Mouse (Mus musculus): Measurements from ENCODE around the gene Ncor2. TPM values are rescaled to one million over a fixed set of nuclear protein-coding genes. Genes with fewer than 3 reads are reported as not detected.

The Ncor2 gene
- polyA plus RNA-seq, 1 experiment = 75.8 TPM

GRCm38 (mm10) chr5:125157375-125158033 is 21.5 kb downstream of the Ncor2 start:
- no peak overlapping the region for H3K27ac ChIP-seq (ENCODE audit: control insufficient read depth, insufficient read depth, low read length)
- H3K4me1 ChIP-seq (replicated peaks; ENCODE audit: control insufficient read depth, insufficient read depth, low read length) = peaks cover 66% of the 10 kb centered on the region

GRCm38 (mm10) chr5:125156418-125157205 is 22.4 kb downstream of the Ncor2 start:
- Histone ChIP-seq H3K4me1 (replicated peaks; ENCODE audit: control insufficient read depth, insufficient read depth, low read length) (peaks cover 71% of the 10 kb centered on the region), H3K27me3 (ENCODE audit: control insufficient read depth, insufficient read depth, low read length) (no peaks in the 10 kb centered on the region), H3K36me3 (ENCODE audit: control insufficient read depth, insufficient read depth, low read length) (no peaks in the 10 kb centered on the region), H3K4me3 (ENCODE audit: control insufficient read depth, insufficient read depth, low read length) (no peak overlapping the region), H3K27ac (ENCODE audit: control insufficient read depth, insufficient read depth, low read length) (no peak overlapping the region)
- WGBS = 85% methylated on average over 22 of the region's 22 CpGs
- no peak for TF ChIP-seq CTCF (IDR thresholded peaks at IDR 0.05; ENCODE audit: borderline replicate concordance, control insufficient read depth, extremely low read depth, insufficient read depth, low read length, poor library complexity)
- no peak for TF ChIP-seq POLR2A (IDR thresholded peaks at IDR 0.05; ENCODE audit: control insufficient read depth, extremely low read depth, insufficient read depth, low read length, poor library complexity)
- DNase-seq = no peak

More at GRCm38 (mm10) chr5:125157375-125158033, 21.5 kb downstream of the Ncor2 start:
- Histone ChIP-seq H3K36me3 (ENCODE audit: control insufficient read depth, insufficient read depth, low read length) (no peaks in the 10 kb centered on the region), H3K27me3 (ENCODE audit: control insufficient read depth, insufficient read depth, low read length) (no peaks in the 10 kb centered on the region), H3K4me3 (ENCODE audit: control insufficient read depth, insufficient read depth, low read length) (no peak overlapping the region)
- TF ChIP-seq CTCF (IDR thresholded peaks at IDR 0.05; ENCODE audit: borderline replicate concordance, control insufficient read depth, extremely low read depth, insufficient read depth, low read length, poor library complexity) (no peak), POLR2A (IDR thresholded peaks at IDR 0.05; ENCODE audit: control insufficient read depth, extremely low read depth, insufficient read depth, low read length, poor library complexity) (no peak)
- no peak for DNase-seq
- whole genome bisulfite sequencing = 86% methylated on average over 8 of the region's 8 CpGs

GRCm38 (mm10) chr5:125155451-125155850 is 23.6 kb downstream of the Ncor2 start:
- no peak for TF ChIP-seq POLR2A (IDR thresholded peaks at IDR 0.05; ENCODE audit: control insufficient read depth, extremely low read depth, insufficient read depth, low read length, poor library complexity)
- no peak for TF ChIP-seq CTCF (IDR thresholded peaks at IDR 0.05; ENCODE audit: borderline replicate concordance, control insufficient read depth, extremely low read depth, insufficient read depth, low read length, poor library complexity)
- no peaks in the 10 kb centered on the region for H3K27me3 ChIP-seq (ENCODE audit: control insufficient read depth, insufficient read depth, low read length)
- no peak for DNase-seq
- 95% methylated on average over 4 of the region's 4 CpGs for WGBS
- no peak overlapping the region for H3K27ac ChIP-seq (ENCODE audit: control insufficient read depth, insufficient read depth, low read length)
- no peaks in the 10 kb centered on the region for H3K36me3 ChIP-seq (ENCODE audit: control insufficient read depth, insufficient read depth, low read length)
- H3K4me3 ChIP-seq (ENCODE audit: control insufficient read depth, insufficient read depth, low read length) = no peak overlapping the region
- H3K4me1 ChIP-seq (replicated peaks; ENCODE audit: control insufficient read depth, insufficient read depth, low read length) = peaks cover 71% of the 10 kb centered on the region

GRCm38 (mm10) chr5:125154989-125155388 is 24.0 kb downstream of the Ncor2 start:
- TF ChIP-seq CTCF (IDR thresholded peaks at IDR 0.05; ENCODE audit: borderline replicate concordance, control insufficient read depth, extremely low read depth, insufficient read depth, low read length, poor library complexity) = no peak; the same call in 1 of the 2 replicates
- no peak for TF ChIP-seq POLR2A (IDR thresholded peaks at IDR 0.05; ENCODE audit: control insufficient read depth, extremely low read depth, insufficient read depth, low read length, poor library complexity)
- Histone ChIP-seq H3K27me3 (ENCODE audit: control insufficient read depth, insufficient read depth, low read length) (no peaks in the 10 kb centered on the region), H3K27ac (ENCODE audit: control insufficient read depth, insufficient read depth, low read length) (no peak overlapping the region), H3K4me1 (replicated peaks; ENCODE audit: control insufficient read depth, insufficient read depth, low read length) (peaks cover 70% of the 10 kb centered on the region), H3K36me3 (ENCODE audit: control insufficient read depth, insufficient read depth, low read length) (no peaks in the 10 kb centered on the region), H3K4me3 (ENCODE audit: control insufficient read depth, insufficient read depth, low read length) (no peak overlapping the region)
- WGBS = 93% methylated on average over 5 of the region's 5 CpGs
- no peak for DNase-seq

DNA sequence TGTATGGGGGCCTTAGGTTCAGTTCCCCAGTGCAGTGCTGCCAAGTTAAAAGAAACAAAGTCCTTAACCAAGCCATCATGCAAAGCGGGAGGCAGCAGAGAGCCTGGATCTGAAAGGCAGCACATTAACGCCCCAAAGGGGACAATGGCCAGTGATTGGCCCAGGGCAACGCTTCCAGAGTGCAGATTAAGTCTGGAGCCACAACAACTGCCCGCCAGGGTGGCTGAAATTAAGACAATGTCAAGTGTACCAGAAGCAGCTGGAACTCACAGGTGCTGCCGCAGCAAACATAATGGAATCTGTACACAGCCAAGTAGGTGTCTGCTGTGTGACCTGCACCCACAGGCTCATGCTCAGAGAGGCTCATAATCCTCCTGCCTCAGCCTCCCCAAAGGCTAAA is 24.8 kb downstream of the Ncor2 start:
- DNase-seq = no peak
- H3K4me1 ChIP-seq (replicated peaks; ENCODE audit: control insufficient read depth, insufficient read depth, low read length) = peaks cover 62% of the 10 kb centered on the region
- no peaks in the 10 kb centered on the region for H3K36me3 ChIP-seq (ENCODE audit: control insufficient read depth, insufficient read depth, low read length)
- TF ChIP-seq POLR2A (IDR thresholded peaks at IDR 0.05; ENCODE audit: control insufficient read depth, extremely low read depth, insufficient read depth, low read length, poor library complexity) (no peak), CTCF (IDR thresholded peaks at IDR 0.05; ENCODE audit: borderline replicate concordance, control insufficient read depth, extremely low read depth, insufficient read depth, low read length, poor library complexity) (no peak)
- H3K4me3 ChIP-seq (ENCODE audit: control insufficient read depth, insufficient read depth, low read length) = no peak overlapping the region
- H3K27me3 ChIP-seq (ENCODE audit: control insufficient read depth, insufficient read depth, low read length) = no peaks in the 10 kb centered on the region
- 97% methylated on average over 5 of the region's 5 CpGs for WGBS
- H3K27ac ChIP-seq (ENCODE audit: control insufficient read depth, insufficient read depth, low read length) = no peak overlapping the region

GRCm38 (mm10) chr5:125153201-125153816 is 25.7 kb downstream of the Ncor2 start:
- TF ChIP-seq CTCF (IDR thresholded peaks at IDR 0.05; ENCODE audit: borderline replicate concordance, control insufficient read depth, extremely low read depth, insufficient read depth, low read length, poor library complexity) = no peak
- no peak for TF ChIP-seq POLR2A (IDR thresholded peaks at IDR 0.05; ENCODE audit: control insufficient read depth, extremely low read depth, insufficient read depth, low read length, poor library complexity)
- DNase-seq = no peak
- 43% methylated on average over 11 of the region's 11 CpGs for WGBS
- H3K4me1 ChIP-seq (replicated peaks; ENCODE audit: control insufficient read depth, insufficient read depth, low read length) = peaks cover 53% of the 10 kb centered on the region
- H3K36me3 ChIP-seq (ENCODE audit: control insufficient read depth, insufficient read depth, low read length) = no peaks in the 10 kb centered on the region
- no peak overlapping the region for H3K4me3 ChIP-seq (ENCODE audit: control insufficient read depth, insufficient read depth, low read length)
- no peaks in the 10 kb centered on the region for H3K27me3 ChIP-seq (ENCODE audit: control insufficient read depth, insufficient read depth, low read length)
- H3K27ac ChIP-seq (ENCODE audit: control insufficient read depth, insufficient read depth, low read length) = no peak overlapping the region

All from thymus, adult 2 months (tissue).